Mouse (Mus musculus) myocyte (in vitro differentiated cells): Measurements from ENCODE around the gene Ptpn1.

ENCODE experiments used
- CEBPB ChIP-seq: IDR thresholded peaks from 2 replicates; pipeline ENCODE4 v1.6.1; 2011; ENCODE audit warnings: mild to moderate bottlenecking, moderate library complexity; ENCODE audit not compliant: poor library complexity, insufficient read depth, severe bottlenecking
- E2F4 ChIP-seq: IDR thresholded peaks from one replicate; pipeline ENCODE4 v1.6.1; 2011; ENCODE audit warnings: mild to moderate bottlenecking, control low read depth, moderate library complexity; ENCODE audit not compliant: insufficient read depth
- MAX ChIP-seq: IDR thresholded peaks from one replicate; pipeline ENCODE4 v1.6.1; 2011; ENCODE audit warnings: low read depth, mild to moderate bottlenecking, control low read depth
- MYOG ChIP-seq, 3 experiments: IDR thresholded peaks; one replicate each; pipeline ENCODE4 v1.6.1; 2011; ENCODE audit warnings: control low read depth in 2 of 3, low read depth in 2 of 3, mild to moderate bottlenecking in 2 of 3; ENCODE audit not compliant: insufficient read length in 2 of 3, control insufficient read depth in 1 of 3, insufficient read depth in 1 of 3
- POLR2A ChIP-seq: IDR thresholded peaks from one replicate; pipeline ENCODE4 v1.6.1; 2011; ENCODE audit warnings: low read depth, mild to moderate bottlenecking, control low read depth, moderate library complexity; ENCODE audit not compliant: insufficient read length
- POLR2AphosphoS2 ChIP-seq: IDR thresholded peaks from one replicate; pipeline ENCODE4 v1.6.1; 2011; ENCODE audit warnings: low read depth, control low read depth; ENCODE audit not compliant: insufficient read length
- REST ChIP-seq: IDR thresholded peaks from one replicate; pipeline ENCODE4 v1.6.1; 2011; ENCODE audit warnings: mild to moderate bottlenecking, control low read depth, moderate library complexity; ENCODE audit not compliant: insufficient read depth, insufficient read length
- SRF ChIP-seq: IDR thresholded peaks from one replicate; pipeline ENCODE4 v1.6.1; 2011; ENCODE audit warnings: low read depth; ENCODE audit not compliant: control insufficient read depth, insufficient read length
- TCF12 ChIP-seq: IDR thresholded peaks from one replicate; pipeline ENCODE4 v1.6.1; 2011; ENCODE audit warnings: mild to moderate bottlenecking, control low read depth; ENCODE audit not compliant: poor library complexity, insufficient read depth, severe bottlenecking
- TCF3 ChIP-seq: IDR thresholded peaks from one replicate; pipeline ENCODE4 v1.6.1; 2011; ENCODE audit warnings: low read depth, control low read depth; ENCODE audit not compliant: insufficient read length
- USF1 ChIP-seq: IDR thresholded peaks from one replicate; pipeline ENCODE4 v1.6.1; 2011; ENCODE audit warnings: low read depth, mild to moderate bottlenecking, control low read depth, moderate library complexity

DNA sequence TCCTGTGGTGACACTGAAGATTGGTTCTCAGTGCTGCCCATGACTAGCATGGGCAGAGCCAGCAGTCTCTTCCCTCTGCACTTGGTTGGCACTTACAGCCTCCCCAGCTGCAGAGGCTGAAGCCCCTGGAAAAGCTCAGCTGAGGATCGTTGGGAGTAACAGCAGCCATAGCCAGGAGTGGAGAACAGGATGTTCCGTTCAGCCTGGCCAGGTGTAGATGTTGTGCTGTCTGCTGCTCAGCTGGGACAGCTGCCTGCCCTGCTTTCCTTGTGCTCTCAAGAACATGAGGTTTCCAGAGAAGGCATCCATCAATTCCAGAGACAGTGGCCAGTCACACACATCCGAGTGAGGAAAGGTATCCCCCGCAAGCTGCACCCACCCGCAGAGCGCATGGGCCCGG lies 36.6 kb downstream of the Ptpn1 start:
- TF ChIP-seq POLR2AphosphoS2: no peak
- TF ChIP-seq TCF3: no peak
- no peak for TF ChIP-seq CEBPB
- TF ChIP-seq USF1: no peak
- TF ChIP-seq POLR2A: no peak
- TF ChIP-seq MYOG (IDR thresholded peaks at IDR 0.05; ENCODE audit: control insufficient read depth in 1 of 3, insufficient read depth in 1 of 3, insufficient read length in 2 of 3, low read depth in 2 of 3): no peak
- no peak for TF ChIP-seq MAX
- no peak for TF ChIP-seq TCF12
- no peak for TF ChIP-seq REST
- TF ChIP-seq E2F4: no peak
- no peak for TF ChIP-seq SRF
